Mouse (Mus musculus) erythroblast, embryonic 14.5 days (primary cell): ENCODE results near the gene Sox12.

Source experiments
- GATA1 ChIP-seq: IDR thresholded peaks from 2 replicates; pipeline ENCODE4 v1.6.1; 2012; ENCODE audit warnings: low read length, inconsistent platforms, mixed read lengths
- TAL1 ChIP-seq: IDR thresholded peaks from 3 replicates; pipeline ENCODE4 v1.6.1; 2012; ENCODE audit warnings: low read length, inconsistent platforms, mixed read lengths

DNA sequence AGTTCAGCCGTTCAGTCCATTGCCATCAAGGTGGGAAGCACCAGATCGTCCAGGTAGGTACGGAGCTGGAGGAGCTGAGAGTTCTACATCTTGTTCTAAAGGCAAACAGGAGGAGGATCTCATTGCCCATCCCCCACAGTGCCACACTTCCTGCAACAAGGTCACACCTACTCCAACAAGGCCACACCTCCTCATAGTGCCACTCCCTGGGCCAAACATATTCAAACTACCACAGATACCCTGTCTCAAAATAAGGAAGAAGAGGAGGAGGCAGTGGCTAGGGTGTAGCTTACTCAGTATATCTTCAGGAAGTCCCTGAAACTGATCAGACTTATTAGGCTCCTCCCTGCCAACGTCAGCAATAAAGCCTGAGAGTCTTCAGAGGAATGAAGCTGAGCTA lies 13.7 kb downstream of the Sox12 start:
- TF ChIP-seq GATA1 (no peak), TAL1 (no peak)
